Comparison of ENCODE assay signal across 22 mouse cellular contexts in genomic region chr6:18153031-18153430, GRCm38 (mm10). TPM values are rescaled to one million over a fixed set of nuclear protein-coding genes. Genes with fewer than 3 reads are reported as not detected.
A peak's percentile ranks its signal among the peaks of the same experiment; 100 is the strongest.
DNase-seq lines count a peak whose midpoint lies in the region; ATAC-seq lines count a peak whose summit lies in the region.
"Had no signal": no experiment of that assay in that cellular context is flagged by ENCODE, and none has a peak within 500 bp of the region (broad histone marks: within the 10 kb centered on the region; RNA-seq: fewer than 3 reads in every experiment).

No protein-coding gene starts in this region.

- no peaks in the 10 kb centered on the region for H3K4me1 ChIP-seq in forebrain, embryonic 11.5 days (replicated peaks; ENCODE audit: control insufficient read depth, insufficient read depth, low read length)
- H3K4me1 ChIP-seq: embryonic facial prominence, embryonic 13.5 days; forebrain, embryonic 12.5 days; intestine, embryonic 15.5 days had no signal

- intact Hi-C loops in gastrocnemius, postnatal 36 days (cut with DNase I) = no loop called here

- H3K36me3 ChIP-seq in forebrain, embryonic 11.5 days (ENCODE audit: control insufficient read depth, insufficient read depth, low read length) = no peaks in the 10 kb centered on the region
- H3K36me3 ChIP-seq: embryonic facial prominence, embryonic 13.5 days; forebrain, embryonic 12.5 days; intestine, embryonic 15.5 days had no signal

- no peak for ATAC-seq in forebrain, embryonic 11.5 days (replicated peaks; ENCODE audit: low FRiP score)
- ATAC-seq: CD4-positive, CD25-positive, alpha-beta regulatory T cell, adult 4 months; intestine, embryonic 15.5 days; liver, postnatal 0 days had no signal

- WGBS in forebrain, embryonic 11.5 days = 84% methylated on average over 4 of the region's 4 CpGs

- no peaks in the 10 kb centered on the region for H3K9me3 ChIP-seq in forebrain, embryonic 11.5 days (ENCODE audit: control insufficient read depth, low read length)
- H3K9me3 ChIP-seq: embryonic facial prominence, embryonic 13.5 days; forebrain, embryonic 12.5 days; intestine, embryonic 15.5 days had no signal

- H3K4me3 ChIP-seq in forebrain, embryonic 11.5 days (ENCODE audit: low read depth, low read length) = no peak overlapping the region
- H3K4me3 ChIP-seq: embryonic facial prominence, embryonic 13.5 days; forebrain, embryonic 12.5 days; intestine, embryonic 15.5 days had no signal

- H3K9ac ChIP-seq in forebrain, embryonic 11.5 days (ENCODE audit: low read length) = no peak overlapping the region
- H3K9ac ChIP-seq: embryonic facial prominence, embryonic 13.5 days; forebrain, embryonic 12.5 days; intestine, embryonic 15.5 days; liver, postnatal 0 days had no signal

- no peak overlapping the region for H3K4me2 ChIP-seq in forebrain, embryonic 11.5 days (ENCODE audit: low read depth, low read length, severe bottlenecking)
- H3K4me2 ChIP-seq: embryonic facial prominence, embryonic 13.5 days; forebrain, embryonic 12.5 days; intestine, embryonic 15.5 days had no signal

- peak; percentile 10 for DNase-seq in gastrocnemius, adult 18-20 months (ENCODE audit: low spot score)
- no peak for DNase-seq in gastrocnemius, postnatal 36 days
- DNase-seq in layer of hippocampus, adult 9-11 months = peak; percentile 6
- DNase-seq in layer of hippocampus, adult 8-10 months (ENCODE audit: low spot score in 2 of 2) = no peak
- peak; percentile 16 for DNase-seq in NIH3T3 (ENCODE audit: low read depth)
- DNase-seq in heart, postnatal 4 days = peak; percentile 49
- no peak for DNase-seq in forebrain, embryonic 11.5 days (ENCODE audit: low spot score)
- DNase-seq: gastrocnemius, postnatal 14 days; kidney, postnatal 4 days; liver, postnatal 0 days; midbrain, embryonic 14.5 days; spleen, adult 18-20 months; thymus, postnatal 4 days had no signal

- no peaks in the 10 kb centered on the region for H3K27me3 ChIP-seq in forebrain, embryonic 11.5 days (ENCODE audit: control insufficient read depth, insufficient read depth, low read length)
- H3K27me3 ChIP-seq: embryonic facial prominence, embryonic 13.5 days; forebrain, embryonic 12.5 days; intestine, embryonic 15.5 days had no signal

- no peak overlapping the region for H3K27ac ChIP-seq in forebrain, embryonic 11.5 days (ENCODE audit: low read depth, low read length)
- H3K27ac ChIP-seq: embryonic facial prominence, embryonic 13.5 days; forebrain, embryonic 12.5 days; intestine, embryonic 15.5 days; macrophage had no signal

RNA-seq across cellular contexts. Expression of gene Cftr, which starts 17.5 kb away (rescaled TPM):
- not detected for total RNA-seq in gastrocnemius, adult 18-20 months (2021)
- not detected for total RNA-seq in gastrocnemius, postnatal 36 days (2021)
- total RNA-seq in layer of hippocampus, adult 8-10 months (2022) = under 1 TPM; 0.14 to 0.27 (median 0.17) TPM
- under 1 TPM; 0.34 to 0.36 TPM for total RNA-seq in heart, postnatal 4 days (2021)
- polyA plus RNA-seq in forebrain, embryonic 11.5 days (2014; fragmentation: Nextera tagmentation; extraction: Ambion mirVana) = not detected in 2 replicates
- total RNA-seq: gastrocnemius, postnatal 14 days had no signal
- polyA plus RNA-seq: CD4-positive, CD25-positive, alpha-beta regulatory T cell, adult 4 months; macrophage had no signal

RNA-seq across cellular contexts. Expression of gene Asz1, which starts 44.2 kb away (rescaled TPM):
- total RNA-seq in gastrocnemius, adult 18-20 months (2021) = not detected
- not detected for total RNA-seq in gastrocnemius, postnatal 36 days (2021)
- total RNA-seq in layer of hippocampus, adult 8-10 months (2022) = not detected
- total RNA-seq in heart, postnatal 4 days (2021) = not detected
- polyA plus RNA-seq in forebrain, embryonic 11.5 days (2014; fragmentation: Nextera tagmentation; extraction: Ambion mirVana) = not detected in 2 replicates
- total RNA-seq: gastrocnemius, postnatal 14 days; hematopoietic stem cell, adult 5-6 weeks; left cerebral cortex, adult 18-20 months had no signal
- polyA plus RNA-seq: CD4-positive, CD25-positive, alpha-beta regulatory T cell, adult 4 months; embryonic facial prominence, embryonic 13.5 days; forebrain, embryonic 12.5 days; limb, embryonic 14.5 days; liver, postnatal 0 days; macrophage; midbrain, embryonic 14.5 days; stomach, embryonic 16.5 days had no signal

Comparison
In these comparisons a context has a peak if more than half of its experiments do, and no peak if none do; other contexts are left out.
1. DNase-seq: peak in gastrocnemius, adult 18-20 months (single experiment), layer of hippocampus, adult 9-11 months (single experiment), NIH3T3 (single experiment) and heart, postnatal 4 days (single experiment); none in gastrocnemius, postnatal 36 days (0 of 2), layer of hippocampus, adult 8-10 months (0 of 2) and forebrain, embryonic 11.5 days (single experiment).